Mouse (Mus musculus) B cell, adult 2 months (primary cell): ENCODE data around the gene Med12.
A peak's percentile ranks its signal among the peaks of the same experiment; 100 is the strongest.

Source experiments
- DNase-seq, 2 experiments: peaks; one replicate each; pipeline ENCODE4 v3.0.0; 2022

Gene Med12

GRCm38 (mm10) chrX:101273875-101274738 is at the start of gene Med12:
Gene Med12, plus strand, starts transcription at chrX:101274030.
- peak; percentile 90 to 91 for DNase-seq

DNA sequence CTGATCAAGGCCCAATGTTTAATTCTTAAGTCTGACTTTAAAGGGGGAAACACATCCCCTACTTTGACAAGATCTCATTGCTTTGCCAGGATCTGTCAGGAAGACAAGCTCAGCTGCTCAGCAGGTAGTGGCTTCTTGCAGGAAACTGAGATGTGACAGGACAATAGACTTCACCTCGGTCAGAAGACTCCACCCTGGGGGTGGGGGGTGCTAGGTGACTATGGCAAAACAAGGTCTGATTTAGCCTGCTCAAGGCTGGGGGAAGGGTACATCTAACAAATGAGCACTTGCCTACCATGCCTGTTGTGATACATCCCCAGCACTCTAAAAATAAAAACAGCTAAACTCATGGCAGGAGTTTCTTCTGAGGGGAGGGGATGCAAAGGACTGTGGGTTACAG is 28.8 kb upstream of the Med12 start:
- no peak for DNase-seq

- peak; percentile 82 for DNase-seq
These were observed 19.7 kb upstream of the Med12 start, which contains the start of gene Foxo4 for GRCm38 (mm10) chrX:101253952-101254729. Gene Foxo4, plus strand, starts transcription at chrX:101254528.

- DNase-seq: peak in 1 of 2 experiments; percentile 23
These were observed 19.1 kb upstream of the Med12 start for GRCm38 (mm10) chrX:101254740-101255139.

GRCm38 (mm10) chrX:101256603-101257002 is 17.2 kb upstream of the Med12 start:
- peak; percentile 68 to 75 for DNase-seq

DNA sequence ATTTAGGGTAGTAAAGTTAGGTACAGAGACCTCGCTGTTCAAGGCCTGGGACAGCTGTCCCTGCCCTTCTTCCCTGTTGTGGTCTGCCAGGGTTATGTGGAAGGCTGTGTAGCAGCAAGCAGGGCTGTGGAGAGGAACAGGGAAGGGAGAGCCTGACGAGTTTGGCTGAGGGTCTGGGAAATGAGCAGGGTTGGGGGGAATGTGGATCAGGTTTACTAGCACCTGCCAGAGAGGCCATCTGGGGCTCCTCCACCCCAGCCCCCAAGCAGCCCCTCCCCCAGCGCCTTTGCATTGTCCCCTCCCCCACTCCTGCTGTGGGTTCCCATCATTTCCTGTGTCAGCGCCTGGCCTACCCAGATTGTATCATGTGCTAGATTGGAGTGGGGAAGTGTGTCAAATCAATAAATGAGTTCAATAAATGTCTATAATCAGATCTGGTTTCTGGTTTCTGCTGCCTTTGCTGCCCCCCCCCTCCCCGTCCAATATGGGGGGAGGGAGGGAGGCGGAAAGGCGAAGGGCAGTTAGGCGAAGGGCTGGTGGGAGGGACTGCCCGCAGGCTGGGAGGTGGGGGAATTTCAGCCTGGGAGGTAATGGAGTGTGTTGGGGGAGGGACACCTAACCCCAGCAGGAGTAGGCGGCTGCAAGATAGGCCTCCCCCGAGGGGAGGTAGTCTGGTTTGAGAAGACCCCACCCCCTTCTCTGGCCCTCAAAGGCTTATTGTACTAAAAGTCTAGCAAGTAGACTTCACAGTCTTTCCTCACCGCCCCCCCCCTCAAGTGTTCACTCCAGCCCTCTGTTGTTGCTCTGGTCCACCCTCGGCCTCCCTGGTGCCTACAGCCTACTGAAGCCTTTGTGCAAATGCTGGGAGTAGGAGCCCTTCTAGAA is 13.1 kb upstream of the Med12 start:
- DNase-seq: no peak

GRCm38 (mm10) chrX:101263892-101264291 is 9.9 kb upstream of the Med12 start, which contains the start of gene Gm614:
Gene Gm614, minus strand, starts transcription at chrX:101263992.
- no peak for DNase-seq

DNA sequence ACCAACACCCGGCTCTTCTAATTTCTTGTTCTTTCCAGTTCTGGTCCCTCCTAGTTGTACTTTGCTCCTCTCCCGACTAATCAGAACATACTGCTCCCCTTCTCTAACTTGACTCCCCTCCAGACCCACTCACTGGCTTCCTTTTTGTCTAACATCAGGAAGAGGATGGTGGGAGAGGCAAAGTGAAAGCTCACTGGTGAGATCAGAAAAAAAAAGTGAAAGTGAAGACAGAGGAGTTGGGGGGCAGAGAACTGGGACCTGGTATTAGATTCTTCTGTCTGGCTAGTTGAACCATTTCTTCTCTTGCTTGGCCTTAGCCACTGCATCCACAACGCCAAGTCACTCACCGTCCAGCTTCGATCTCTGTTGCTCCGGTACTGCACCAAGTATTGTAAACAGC is 7.2 kb upstream of the Med12 start:
- DNase-seq: no peak

DNA sequence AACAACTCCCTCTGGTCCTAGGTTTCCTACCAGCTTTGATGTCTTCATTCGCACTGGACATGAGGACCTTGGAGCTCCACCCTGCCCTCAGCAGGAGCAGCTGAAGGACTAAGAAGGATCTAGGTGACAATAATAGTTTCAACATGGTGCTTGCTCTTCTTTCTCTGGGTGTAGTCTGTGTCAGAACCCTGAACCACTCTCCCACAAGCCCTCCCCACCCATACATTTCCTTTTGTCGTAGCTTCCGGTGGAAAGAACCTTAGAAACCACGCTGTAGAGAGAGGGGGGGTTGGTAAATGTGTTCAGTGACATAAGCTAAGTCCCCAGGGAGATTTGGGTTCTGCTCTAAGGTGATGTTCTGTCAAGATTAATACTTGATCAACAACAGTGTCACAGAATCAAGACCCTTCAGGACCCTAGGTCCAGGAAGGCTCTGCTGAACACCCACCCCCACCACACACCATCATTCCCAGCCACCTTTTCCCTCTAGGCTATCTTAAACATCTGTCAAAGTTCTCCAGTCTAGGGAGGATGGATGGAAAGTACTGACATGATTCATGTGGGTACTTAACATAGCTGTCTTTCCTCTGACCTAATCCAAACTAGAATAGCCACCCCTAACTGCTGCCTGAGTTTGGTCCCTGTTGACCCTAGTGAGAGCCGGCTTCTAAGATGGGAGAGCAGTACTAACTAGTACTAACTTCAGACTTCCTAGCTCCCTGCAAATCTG is 5.6 kb upstream of the Med12 start, which contains the start of gene Il2rg:
Gene Il2rg, minus strand, starts transcription at position 231 of the 730 bp plus-strand sequence.
- peak; percentile 66 to 76 for DNase-seq

GRCm38 (mm10) chrX:101268755-101269124 is 5.1 kb upstream of the Med12 start, which contains the start of gene Gm20489:
Gene Gm20489, minus strand, starts transcription at chrX:101269023.
- no peak for DNase-seq

DNA sequence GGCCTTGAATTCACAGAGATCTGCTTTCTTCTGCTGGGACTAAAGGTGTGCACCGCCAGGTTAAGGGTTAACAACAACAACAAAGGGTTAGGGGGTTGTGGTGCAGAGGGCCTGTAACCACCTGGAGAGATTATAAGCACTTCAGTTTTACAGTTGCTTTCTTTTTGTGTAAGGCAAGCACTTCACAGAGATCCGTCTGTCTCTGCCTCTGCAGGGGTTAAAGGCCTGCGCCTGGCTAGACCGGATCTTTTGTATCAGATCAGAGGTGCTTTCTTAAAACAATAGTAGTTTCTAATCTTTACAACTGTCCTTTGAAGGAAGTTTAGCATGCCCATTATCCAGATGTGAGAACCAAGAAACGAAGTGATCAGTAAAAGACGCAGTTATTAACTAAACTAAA is 420 bp upstream of the Med12 start:
- no peak for DNase-seq

DNA sequence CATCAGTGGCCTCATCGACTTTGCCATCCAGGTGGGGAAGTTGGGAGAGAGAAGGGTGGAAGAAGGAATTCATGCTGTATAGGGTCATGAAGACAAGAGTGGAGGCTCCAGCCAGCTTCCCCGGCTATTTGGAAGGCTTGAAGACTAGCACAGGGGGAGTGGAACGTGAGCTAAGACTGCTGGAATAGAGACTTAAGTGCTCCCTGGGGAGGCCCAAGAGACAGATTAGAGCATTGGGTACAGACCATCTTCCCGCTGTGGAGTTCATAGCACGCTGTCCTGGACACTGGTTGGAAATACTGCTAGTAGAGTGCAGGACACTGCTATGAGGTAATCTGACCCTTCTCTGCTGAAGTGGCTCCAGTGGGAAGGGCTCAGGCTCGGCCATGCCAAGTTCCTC is 9.0 kb downstream of the Med12 start:
- no peak for DNase-seq

DNA sequence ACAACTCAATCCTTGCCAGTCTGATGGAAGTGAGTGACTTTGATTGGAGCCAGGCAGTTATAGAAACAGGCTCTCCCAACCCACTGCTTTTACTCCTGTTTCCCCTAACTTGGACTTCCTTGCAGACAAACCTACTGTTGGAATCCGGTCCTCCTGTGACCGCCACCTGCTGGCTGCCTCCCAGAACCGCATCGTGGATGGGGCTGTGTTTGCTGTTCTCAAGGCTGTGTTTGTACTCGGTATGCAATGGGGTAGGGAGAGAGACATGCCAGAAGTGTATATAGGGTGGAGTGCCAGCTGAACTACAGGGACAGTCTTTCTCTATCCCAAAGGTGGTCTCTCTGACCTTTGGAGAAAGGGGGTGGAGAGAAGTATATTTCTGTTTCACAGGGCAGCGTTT is 11.7 kb downstream of the Med12 start:
- peak; percentile 76 to 77 for DNase-seq

DNA sequence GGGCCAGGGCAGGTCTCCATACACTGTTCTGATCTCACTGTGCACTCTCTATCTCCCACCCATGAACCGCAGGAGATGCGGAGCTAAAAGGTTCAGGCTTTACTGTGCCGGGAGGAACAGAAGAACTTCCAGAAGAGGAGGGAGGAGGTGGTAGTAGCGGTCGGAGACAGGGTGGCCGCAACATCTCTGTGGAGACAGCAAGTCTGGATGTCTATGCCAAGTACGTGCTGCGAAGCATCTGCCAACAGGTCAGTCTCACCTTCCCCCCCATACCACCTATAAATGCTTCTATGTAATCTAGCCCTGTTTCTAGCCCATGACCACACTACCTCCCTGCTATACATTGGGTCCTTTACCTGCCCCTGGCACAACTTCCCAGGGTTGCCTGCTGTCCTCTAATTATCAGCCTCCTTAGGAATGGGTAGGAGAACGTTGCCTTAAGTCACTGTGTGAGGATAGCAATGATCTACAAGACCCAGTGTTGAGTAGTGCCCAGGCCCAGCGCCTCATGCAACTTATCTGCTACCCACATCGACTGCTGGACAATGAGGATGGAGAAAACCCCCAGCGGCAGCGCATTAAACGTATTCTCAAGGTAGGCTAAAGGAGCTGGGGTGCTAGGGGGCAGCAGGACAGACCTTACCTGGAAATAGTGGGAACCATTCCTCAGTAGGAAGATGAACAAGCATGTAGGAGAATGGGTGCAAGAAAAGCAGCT is 12.3 kb downstream of the Med12 start:
- DNase-seq: no peak

DNA sequence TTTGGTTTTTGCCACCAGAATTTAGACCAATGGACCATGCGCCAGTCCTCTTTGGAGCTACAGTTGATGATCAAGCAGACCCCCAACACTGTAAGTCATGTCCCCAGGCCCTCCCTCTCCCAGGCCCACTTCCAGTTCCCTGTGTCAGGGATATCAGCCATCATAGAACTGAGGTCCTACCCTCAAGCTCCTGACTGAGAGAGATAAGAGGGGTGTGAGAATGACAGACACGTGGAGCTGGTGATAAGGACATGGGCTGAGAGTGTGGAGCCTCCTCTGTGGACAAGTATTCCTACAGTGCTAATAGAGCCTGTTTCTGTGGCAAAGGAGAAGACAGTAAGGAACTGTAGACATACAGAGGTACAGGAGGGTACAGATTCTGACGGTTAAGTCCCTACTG is 13.7 kb downstream of the Med12 start:
- DNase-seq: no peak

GRCm38 (mm10) chrX:101288432-101288831 is 14.6 kb downstream of the Med12 start:
- DNase-seq: no peak

DNA sequence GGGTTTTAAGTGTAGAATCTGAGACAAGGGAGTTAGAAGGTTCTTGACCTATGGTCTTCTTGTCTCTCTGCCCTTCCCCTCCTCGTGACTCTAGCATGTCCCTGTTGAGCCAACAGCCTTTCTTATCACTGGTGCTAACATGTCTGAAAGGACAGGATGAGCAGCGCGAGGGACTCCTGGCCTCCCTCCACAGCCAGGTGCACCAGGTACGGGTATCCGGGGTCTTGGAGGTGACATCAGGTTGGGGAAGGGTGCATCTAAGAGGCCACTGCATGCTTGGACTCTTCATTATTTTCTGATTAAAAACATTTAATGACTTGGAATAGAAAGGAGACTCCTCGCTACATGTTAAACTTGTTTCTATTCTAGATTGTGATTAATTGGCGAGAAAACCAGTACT is 15.2 kb downstream of the Med12 start:
- no peak for DNase-seq

DNA sequence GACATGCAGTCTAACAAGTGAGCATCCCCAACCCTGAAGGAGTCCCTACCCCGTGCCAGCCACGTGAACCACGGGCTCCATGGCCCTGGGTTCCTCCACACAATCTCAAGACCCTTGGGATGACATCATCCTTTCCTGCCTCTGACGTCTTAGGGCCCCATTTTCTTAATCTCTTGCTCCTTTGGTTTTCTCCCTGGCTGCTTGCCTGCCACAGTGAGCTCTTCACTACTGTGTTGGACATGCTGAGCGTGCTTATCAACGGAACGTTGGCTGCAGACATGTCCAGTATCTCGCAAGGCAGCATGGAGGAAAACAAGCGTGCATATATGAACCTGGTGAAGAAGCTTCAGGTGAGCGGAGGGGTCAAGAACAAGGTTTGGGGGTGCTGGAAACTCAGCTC is 16.3 kb downstream of the Med12 start:
- DNase-seq: no peak

DNA sequence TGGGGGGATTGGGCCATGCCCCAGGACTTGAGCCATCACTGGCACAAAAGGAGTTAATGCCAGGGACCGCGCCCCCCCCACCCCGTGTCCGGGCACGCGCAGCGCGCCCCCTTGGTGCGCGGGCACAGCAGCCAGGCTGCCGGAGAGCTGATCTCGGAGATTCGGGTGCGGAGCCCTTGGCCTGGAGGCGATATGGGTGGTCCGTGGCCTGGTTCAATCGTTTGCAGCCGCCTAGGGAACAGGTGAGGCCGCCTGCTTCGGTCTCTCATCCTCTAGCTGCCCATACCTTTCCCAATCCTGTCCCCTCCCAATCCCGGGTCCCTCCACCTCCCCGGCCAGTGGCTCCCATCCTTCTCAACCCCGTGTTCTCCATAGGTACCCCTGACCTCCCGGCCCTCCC is 25.2 kb downstream of the Med12 start, which contains the start of gene Nlgn3:
Gene Nlgn3, plus strand, starts transcription at position 114 of the 400 bp plus-strand sequence.
- no peak for DNase-seq

DNA sequence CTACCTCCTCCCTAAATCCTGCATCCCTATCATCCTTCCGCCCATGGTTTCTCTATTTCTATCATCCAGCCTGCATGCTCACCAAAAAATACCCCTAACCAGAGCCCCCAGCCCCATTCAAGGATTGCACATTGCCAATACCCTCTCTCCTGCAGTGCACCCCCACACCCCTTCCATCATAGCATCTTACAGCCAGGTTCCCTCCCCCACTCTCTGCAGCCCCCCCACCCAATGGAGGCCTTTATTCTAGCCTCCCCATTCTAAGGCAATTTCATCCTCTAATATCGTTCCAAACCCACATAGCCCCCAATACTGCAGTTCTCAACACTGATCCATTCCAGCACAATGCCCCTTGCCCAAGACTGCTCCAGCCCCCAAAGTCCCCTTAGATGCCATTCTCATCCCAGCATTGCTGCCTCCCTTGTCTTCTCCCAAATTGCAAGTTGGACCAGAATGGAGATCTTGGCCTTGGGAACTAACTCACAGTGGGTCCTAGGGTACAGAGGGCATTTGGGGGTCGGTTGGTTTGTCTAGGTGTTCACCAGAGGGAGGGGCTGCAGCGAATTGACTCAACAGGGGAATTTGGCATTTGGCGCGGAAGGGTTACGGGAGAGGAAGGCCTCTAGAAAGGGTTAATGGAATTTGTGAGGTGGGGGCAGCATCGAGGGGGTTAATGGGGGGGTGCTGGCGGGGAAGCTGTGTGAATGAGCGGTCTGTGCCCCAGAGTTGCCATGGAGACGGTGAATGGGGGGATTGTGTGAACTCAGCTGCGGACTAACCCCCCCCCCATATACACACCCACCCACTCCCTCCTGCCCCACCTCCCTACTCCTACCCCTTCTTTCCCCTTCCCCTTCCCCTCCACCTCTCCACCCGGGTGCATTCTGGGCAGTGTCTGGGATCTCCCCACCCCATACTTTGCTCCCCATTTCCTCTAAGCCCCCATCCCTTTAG is 25.9 kb downstream of the Med12 start:
- no peak for DNase-seq
